Mouse (Mus musculus) MEL (cell line): ENCODE results near the gene Gli3. TPM values are rescaled to one million over a fixed set of nuclear protein-coding genes. Genes with fewer than 3 reads are reported as not detected.

Experiments
- DNase-seq: peaks from one replicate; pipeline ENCODE4 v3.0.0; 2011; ENCODE audit warnings: low read depth, low spot score
- H3K27ac ChIP-seq: 2 replicates; pipeline ENCODE4 v1.5.1; 2012; ENCODE audit warnings: low read depth, mild to moderate bottlenecking, control low read depth, low read length, moderate library complexity; ENCODE audit not compliant: control insufficient read depth
- H3K27me3 ChIP-seq, 2 experiments: fragments of 150-350 bp in 1 of 2; sonication (generic) in 1 of 2; 2 replicates each; pipeline ENCODE4 v1.6.1; 2012; ENCODE audit warnings: low read length in 2 of 2, mild to moderate bottlenecking in 2 of 2, improper control_type of control experiment in 1 of 2, moderate library complexity in 1 of 2; ENCODE audit not compliant: insufficient read depth in 2 of 2, control insufficient read depth in 1 of 2
- H3K36me3 ChIP-seq, 2 experiments: 2 replicates each; pipeline ENCODE4 v1.6.1; 2012 to 2014; ENCODE audit warnings: low read length in 2 of 2, improper control_type of control experiment in 1 of 2, inconsistent platforms in 1 of 2, mild to moderate bottlenecking in 1 of 2; ENCODE audit not compliant: insufficient read depth in 2 of 2, control insufficient read depth in 1 of 2
- H3K4me1 ChIP-seq, 2 experiments: fragments of 150-350 bp in 1 of 2; sonication (generic) in 1 of 2; 2 replicates each; pipeline ENCODE4 v1.6.1; 2012; ENCODE audit warnings: low read length in 2 of 2, improper control_type of control experiment in 1 of 2, mild to moderate bottlenecking in 1 of 2; ENCODE audit not compliant: insufficient read depth in 2 of 2, control insufficient read depth in 1 of 2
- H3K4me3 ChIP-seq, 2 experiments: fragments of 150-350 bp in 1 of 2; sonication (generic) in 1 of 2; 2 replicates each; pipeline ENCODE4 v1.5.1; 2012; ENCODE audit warnings: low read depth in 2 of 2, low read length in 2 of 2, mild to moderate bottlenecking in 2 of 2, moderate library complexity in 2 of 2, control low read depth in 1 of 2, improper control_type of control experiment in 1 of 2; ENCODE audit not compliant: control insufficient read depth in 1 of 2, insufficient read depth in 1 of 2
- H3K79me2 ChIP-seq: 2 replicates; pipeline ENCODE4 v1.6.1; 2012; ENCODE audit warnings: mild to moderate bottlenecking, low read length, moderate library complexity; ENCODE audit not compliant: control insufficient read depth, poor library complexity, insufficient read depth
- H3K9ac ChIP-seq: 2 replicates; pipeline ENCODE4 v1.6.1; 2012; ENCODE audit warnings: low read depth, mild to moderate bottlenecking, control low read depth, low read length, moderate library complexity; ENCODE audit not compliant: control insufficient read depth, poor library complexity, severe bottlenecking
- H3K9me3 ChIP-seq: fragments of 150-350 bp; sonication (generic); replicated peaks from 2 replicates; pipeline ENCODE4 v1.6.1; 2012; ENCODE audit warnings: mild to moderate bottlenecking, low read length, improper control_type of control experiment, moderate library complexity; ENCODE audit not compliant: insufficient read depth
- BHLHE40 ChIP-seq: IDR thresholded peaks from 2 replicates; pipeline ENCODE4 v1.6.1; 2012; ENCODE audit warnings: low read depth, mild to moderate bottlenecking, inconsistent platforms, low read length, improper control_type of control experiment, borderline replicate concordance
- CHD2 ChIP-seq: IDR thresholded peaks from 2 replicates; pipeline ENCODE4 v1.6.1; 2011; ENCODE audit warnings: low read length, improper control_type of control experiment
- ELF1 ChIP-seq: IDR thresholded peaks from 2 replicates; pipeline ENCODE4 v1.6.1; 2014; ENCODE audit warnings: low read depth, mild to moderate bottlenecking, inconsistent platforms, low read length, improper control_type of control experiment, moderate library complexity
- EP300 ChIP-seq, 2 experiments: IDR thresholded peaks; 2 replicates each; pipeline ENCODE4 v1.6.1; 2011; ENCODE audit warnings: improper control_type of control experiment in 2 of 2, low read length in 2 of 2, low read depth in 1 of 2, mild to moderate bottlenecking in 1 of 2
- GABPA ChIP-seq: IDR thresholded peaks from 2 replicates; pipeline ENCODE4 v1.6.1; 2012; ENCODE audit warnings: low read depth, mild to moderate bottlenecking, inconsistent platforms, low read length, improper control_type of control experiment, moderate library complexity
- HCFC1 ChIP-seq: IDR thresholded peaks from 2 replicates; pipeline ENCODE4 v1.6.1; 2012; ENCODE audit warnings: low read depth, mild to moderate bottlenecking, inconsistent platforms, low read length, improper control_type of control experiment, moderate library complexity
- JUND ChIP-seq: IDR thresholded peaks from 2 replicates; pipeline ENCODE4 v1.6.1; 2011; ENCODE audit warnings: low read depth, mild to moderate bottlenecking, improper control_type of control experiment, low read length
- MAFK ChIP-seq: IDR thresholded peaks from 2 replicates; pipeline ENCODE4 v1.6.1; 2011; ENCODE audit warnings: low read depth, mild to moderate bottlenecking, low read length, improper control_type of control experiment, borderline replicate concordance
- MAZ ChIP-seq: IDR thresholded peaks from 2 replicates; pipeline ENCODE4 v1.6.1; 2012; ENCODE audit warnings: low read depth, mild to moderate bottlenecking, inconsistent platforms, low read length, improper control_type of control experiment
- MEF2A ChIP-seq: IDR thresholded peaks from 2 replicates; pipeline ENCODE4 v1.6.1; 2014; ENCODE audit warnings: low read depth, mild to moderate bottlenecking, inconsistent platforms, low read length, improper control_type of control experiment; ENCODE audit not compliant: poor library complexity, insufficient replicate concordance, severe bottlenecking; ENCODE audit errors: extremely low read depth
- MXI1 ChIP-seq: IDR thresholded peaks from 2 replicates; pipeline ENCODE4 v1.6.1; 2011; ENCODE audit warnings: mild to moderate bottlenecking, low read depth, low read length, improper control_type of control experiment
- MYC ChIP-seq: IDR thresholded peaks from 2 replicates; pipeline ENCODE4 v1.6.1; 2011; ENCODE audit warnings: low read depth, mild to moderate bottlenecking, low read length, improper control_type of control experiment, moderate library complexity
- NELFE ChIP-seq: IDR thresholded peaks from 2 replicates; pipeline ENCODE4 v1.6.1; 2011; ENCODE audit warnings: low read depth, low read length, improper control_type of control experiment
- NRF1 ChIP-seq: IDR thresholded peaks from 2 replicates; pipeline ENCODE4 v1.6.1; 2014; ENCODE audit warnings: low read depth, mild to moderate bottlenecking, inconsistent platforms, low read length, improper control_type of control experiment, moderate library complexity; ENCODE audit not compliant: poor library complexity, insufficient read depth, severe bottlenecking
- POLR2A ChIP-seq, 2 experiments: IDR thresholded peaks; 2 replicates each; pipeline ENCODE4 v1.6.1; 2011 to 2012; ENCODE audit warnings: low read length in 2 of 2, mild to moderate bottlenecking in 2 of 2, control low read depth in 1 of 2, improper control_type of control experiment in 1 of 2, low read depth in 1 of 2, moderate library complexity in 1 of 2; ENCODE audit not compliant: control insufficient read depth in 1 of 2, insufficient read depth in 1 of 2, poor library complexity in 1 of 2
- POLR2AphosphoS2 ChIP-seq: IDR thresholded peaks from 2 replicates; pipeline ENCODE4 v1.6.1; 2011; ENCODE audit warnings: low read length, improper control_type of control experiment
- POLR2AphosphoS5 ChIP-seq: IDR thresholded peaks from 2 replicates; pipeline ENCODE4 v1.6.1; 2012; ENCODE audit warnings: low read depth, borderline replicate concordance, mild to moderate bottlenecking, inconsistent platforms, low read length, moderate library complexity, mixed read lengths
- RAD21 ChIP-seq: IDR thresholded peaks from 2 replicates; pipeline ENCODE4 v1.6.1; 2011; ENCODE audit warnings: mild to moderate bottlenecking, low read depth, low read length, improper control_type of control experiment
- SIN3A ChIP-seq: IDR thresholded peaks from 2 replicates; pipeline ENCODE4 v1.6.1; 2012; ENCODE audit warnings: low read length, improper control_type of control experiment, inconsistent platforms
- TAL1 ChIP-seq: IDR thresholded peaks from 2 replicates; pipeline ENCODE4 v1.6.1; 2012; ENCODE audit warnings: mild to moderate bottlenecking, inconsistent platforms, low read length, moderate library complexity, mixed read lengths
- TCF12 ChIP-seq: IDR thresholded peaks from 2 replicates; pipeline ENCODE4 v1.6.1; 2014; ENCODE audit warnings: low read depth, mild to moderate bottlenecking, inconsistent platforms, low read length, improper control_type of control experiment, moderate library complexity
- ZC3H11A ChIP-seq: IDR thresholded peaks from 2 replicates; pipeline ENCODE4 v1.6.1; 2012; ENCODE audit warnings: low read depth, mild to moderate bottlenecking, inconsistent platforms, low read length, improper control_type of control experiment
- ZKSCAN1 ChIP-seq: IDR thresholded peaks from 2 replicates; pipeline ENCODE4 v1.6.1; 2012; ENCODE audit warnings: low read depth, mild to moderate bottlenecking, inconsistent platforms, low read length, improper control_type of control experiment, moderate library complexity
- ZMIZ1 ChIP-seq: IDR thresholded peaks from 2 replicates; pipeline ENCODE4 v1.6.1; 2012; ENCODE audit warnings: low read depth, mild to moderate bottlenecking, inconsistent platforms, low read length, improper control_type of control experiment, moderate library complexity
- ZNF384 ChIP-seq: IDR thresholded peaks from 2 replicates; pipeline ENCODE4 v1.6.1; 2012; ENCODE audit warnings: low read depth, mild to moderate bottlenecking, inconsistent platforms, low read length, improper control_type of control experiment
- polyA plus RNA-seq, 2 experiments: library from polyadenylated mRNA; stranded (reverse) in 1 of 2; unstranded in 1 of 2; fragments of >175 nt in 1 of 2; fragments of >200 nt in 1 of 2; gene quantifications; 2 replicates each; pipeline versions ENCODE4 v1.2.1 to v1.2.4; 2012; ENCODE audit warnings: low replicate concordance in 2 of 2, low read depth in 1 of 2; ENCODE audit not compliant: insufficient read length in 2 of 2, insufficient read depth in 1 of 2, missing spikeins in 1 of 2
- total RNA-seq: library from RNA; depleted of rRNA; stranded (reverse); fragments of 300-350 nt; gene quantifications from 2 replicates; pipeline ENCODE4 v1.2.3, GENCODE M21; 2012

The Gli3 gene
- total and polyA plus RNA-seq, 3 experiments: not detected

DNA sequence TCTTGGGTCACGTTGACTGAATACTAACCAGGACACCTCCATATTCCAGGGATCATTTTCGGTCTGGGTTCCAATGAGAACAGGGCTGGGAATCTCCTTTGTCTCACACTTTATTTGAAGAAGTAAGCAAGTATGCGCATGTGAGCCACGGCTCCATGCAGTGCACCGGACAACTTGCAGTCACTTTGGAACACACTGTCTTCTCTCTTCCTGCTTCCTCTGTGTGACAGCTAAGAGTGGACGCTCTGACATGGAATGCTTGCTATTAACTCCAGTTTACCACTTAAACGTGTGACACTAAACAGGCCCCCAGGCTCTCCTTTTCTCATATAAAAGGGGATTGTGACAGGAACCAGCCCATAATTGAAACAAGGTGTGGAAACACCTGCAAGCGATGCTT, 17.0 kb upstream of the Gli3 start:
- no peak overlapping the region for H3K9ac ChIP-seq
- no peak overlapping the region for H3K4me3 ChIP-seq
- no peaks in the 10 kb centered on the region for H3K79me2 ChIP-seq
- no peak overlapping the region for H3K27ac ChIP-seq
- H3K36me3 ChIP-seq: no peaks in the 10 kb centered on the region
- no peaks in the 10 kb centered on the region for H3K27me3 ChIP-seq
- no peak for TF ChIP-seq POLR2AphosphoS2
- TF ChIP-seq JUND: no peak
- no peaks in the 10 kb centered on the region for H3K9me3 ChIP-seq
- no peaks in the 10 kb centered on the region for H3K4me1 ChIP-seq
- no peak for DNase-seq

DNA sequence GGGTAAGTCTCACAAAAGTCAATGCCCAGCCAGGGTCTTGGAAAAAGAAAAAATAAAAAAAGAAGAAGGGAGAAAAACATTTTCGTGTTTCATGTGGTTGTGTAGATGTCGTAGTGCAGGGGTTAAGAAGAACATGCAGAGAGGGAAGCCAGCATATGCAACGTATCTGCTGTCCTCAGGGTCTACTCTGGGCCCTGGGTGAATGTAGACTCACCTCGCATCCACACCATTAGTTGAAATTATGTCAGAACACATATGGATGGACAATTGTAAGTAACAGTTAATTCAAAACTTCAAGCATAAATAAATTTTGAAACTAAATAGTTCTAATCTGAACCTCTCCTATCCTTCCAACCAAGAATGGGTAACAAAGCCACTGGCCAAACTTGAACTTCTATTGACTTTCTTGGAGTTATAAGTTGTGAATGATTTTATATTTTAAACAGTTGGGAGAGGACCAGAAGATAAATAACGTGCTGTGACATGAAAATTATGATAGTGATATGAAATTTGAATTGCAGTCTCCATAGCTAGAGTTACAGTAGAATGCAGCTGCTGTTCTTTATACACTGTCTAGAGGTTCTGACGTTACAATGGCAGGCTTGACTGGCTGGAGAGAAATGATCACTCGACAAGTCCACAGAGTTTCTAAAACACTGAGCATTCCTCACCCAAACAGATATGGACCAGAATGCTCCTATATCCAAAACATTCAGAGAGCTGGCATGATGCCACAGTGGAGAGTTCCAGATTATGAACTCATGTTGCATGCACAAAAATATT, 16.1 kb upstream of the Gli3 start:
- no peak for TF ChIP-seq CHD2
- TF ChIP-seq GABPA: no peak
- TF ChIP-seq ZC3H11A: no peak
- TF ChIP-seq SIN3A: no peak
- TF ChIP-seq ZNF384: no peak
- TF ChIP-seq NELFE: no peak
- TF ChIP-seq RAD21: no peak
- no peak for TF ChIP-seq BHLHE40
- TF ChIP-seq NRF1: no peak
- H3K36me3 ChIP-seq: no peaks in the 10 kb centered on the region
- H3K27ac ChIP-seq: no peak overlapping the region
- H3K79me2 ChIP-seq: no peaks in the 10 kb centered on the region
- no peak overlapping the region for H3K9ac ChIP-seq
- no peak for DNase-seq
- H3K4me3 ChIP-seq: no peak overlapping the region
- H3K27me3 ChIP-seq: no peaks in the 10 kb centered on the region
- H3K4me1 ChIP-seq: no peaks in the 10 kb centered on the region
- no peaks in the 10 kb centered on the region for H3K9me3 ChIP-seq

DNA sequence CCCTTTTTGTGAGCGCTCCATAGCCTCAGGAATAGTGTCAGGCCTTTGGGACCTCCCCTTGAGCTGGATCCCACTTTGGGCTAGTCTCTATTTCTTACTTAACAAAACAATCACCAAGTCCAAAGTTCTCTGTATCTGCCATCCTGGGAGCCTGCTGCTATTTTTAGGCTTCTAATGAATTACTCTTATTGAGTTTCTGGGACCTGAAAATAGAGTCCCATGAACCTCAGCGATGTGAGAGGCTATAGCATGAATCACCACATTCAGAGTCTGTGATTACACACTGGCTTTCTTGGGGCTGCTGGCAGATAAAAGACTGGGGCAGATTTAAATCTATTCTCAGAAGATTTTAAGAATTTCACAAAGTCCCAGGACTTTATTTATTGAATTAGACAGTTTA, 12.1 kb upstream of the Gli3 start:
- no peak overlapping the region for H3K9ac ChIP-seq
- no peaks in the 10 kb centered on the region for H3K9me3 ChIP-seq
- DNase-seq: no peak
- H3K36me3 ChIP-seq: no peaks in the 10 kb centered on the region
- no peaks in the 10 kb centered on the region for H3K27me3 ChIP-seq
- H3K4me3 ChIP-seq: no peak overlapping the region
- H3K27ac ChIP-seq: no peak overlapping the region
- no peaks in the 10 kb centered on the region for H3K79me2 ChIP-seq
- TF ChIP-seq EP300 (IDR thresholded peaks at IDR 0.05; ENCODE audit: low read depth in 1 of 2, low read length in 2 of 2) (no peak), GABPA (no peak), ELF1 (no peak), POLR2AphosphoS5 (no peak), MAFK (no peak), MXI1 (no peak), ZNF384 (no peak), NRF1 (no peak), POLR2A (IDR thresholded peaks at IDR 0.05; ENCODE audit: control insufficient read depth in 1 of 2, insufficient read depth in 1 of 2, low read depth in 1 of 2, low read length in 2 of 2, poor library complexity in 1 of 2) (no peak), POLR2AphosphoS2 (no peak), MYC (no peak), ZKSCAN1 (no peak), TAL1 (no peak), TCF12 (no peak), HCFC1 (no peak), CHD2 (no peak), MEF2A (no peak), BHLHE40 (no peak), MAZ (no peak), ZMIZ1 (no peak)
- H3K4me1 ChIP-seq: no peaks in the 10 kb centered on the region
